Mouse (Mus musculus): ENCODE measurements around the gene Robo2. TPM values are rescaled to one million over a fixed set of nuclear protein-coding genes. Genes with fewer than 3 reads are reported as not detected.
A peak's percentile ranks its signal among the peaks of the same experiment; 100 is the strongest.

The Robo2 gene
- total RNA-seq, 1 experiment from 2014 or later: not detected

GRCm38 (mm10) chr16:74227285-74227684, 184.3 kb downstream of the Robo2 start:
- ATAC-seq (ENCODE audit: extremely low read depth, insufficient number of reproducible peaks, low FRiP score, poor library complexity, severe bottlenecking): no peak

GRCm38 (mm10) chr16:74225423-74226272, 186.0 kb downstream of the Robo2 start:
- no peak for ATAC-seq (ENCODE audit: extremely low read depth, insufficient number of reproducible peaks, low FRiP score, poor library complexity, severe bottlenecking)

- ATAC-seq (ENCODE audit: extremely low read depth, insufficient number of reproducible peaks, low FRiP score, poor library complexity, severe bottlenecking): no peak
These were observed 189.1 kb downstream of the Robo2 start for GRCm38 (mm10) chr16:74222501-74222900.

- ATAC-seq (ENCODE audit: extremely low read depth, insufficient number of reproducible peaks, low FRiP score, poor library complexity, severe bottlenecking): no peak
These were observed 194.7 kb downstream of the Robo2 start for GRCm38 (mm10) chr16:74216879-74217415.

GRCm38 (mm10) chr16:74215791-74216190, 195.8 kb downstream of the Robo2 start:
- ATAC-seq (ENCODE audit: extremely low read depth, insufficient number of reproducible peaks, low FRiP score, poor library complexity, severe bottlenecking): peak; percentile 44

GRCm38 (mm10) chr16:74200705-74201104, 210.9 kb downstream of the Robo2 start:
- no peak for ATAC-seq (ENCODE audit: extremely low read depth, insufficient number of reproducible peaks, low FRiP score, poor library complexity, severe bottlenecking)

GRCm38 (mm10) chr16:74200024-74200703, 211.5 kb downstream of the Robo2 start:
- no peak for ATAC-seq (ENCODE audit: extremely low read depth, insufficient number of reproducible peaks, low FRiP score, poor library complexity, severe bottlenecking)

- no peak for ATAC-seq (ENCODE audit: extremely low read depth, insufficient number of reproducible peaks, low FRiP score, poor library complexity, severe bottlenecking)
These were observed 218.6 kb downstream of the Robo2 start for GRCm38 (mm10) chr16:74192979-74193554.

GRCm38 (mm10) chr16:74191621-74192020, 220.0 kb downstream of the Robo2 start:
- no peak for ATAC-seq (ENCODE audit: extremely low read depth, insufficient number of reproducible peaks, low FRiP score, poor library complexity, severe bottlenecking)

- ATAC-seq (ENCODE audit: extremely low read depth, insufficient number of reproducible peaks, low FRiP score, poor library complexity, severe bottlenecking): no peak
These were observed 229.0 kb downstream of the Robo2 start for GRCm38 (mm10) chr16:74182509-74183113.

- ATAC-seq (ENCODE audit: extremely low read depth, insufficient number of reproducible peaks, low FRiP score, poor library complexity, severe bottlenecking): no peak
These were observed 239.0 kb downstream of the Robo2 start for GRCm38 (mm10) chr16:74172673-74173072.

GRCm38 (mm10) chr16:74169642-74170041, 242.0 kb downstream of the Robo2 start:
- no peak for ATAC-seq (ENCODE audit: extremely low read depth, insufficient number of reproducible peaks, low FRiP score, poor library complexity, severe bottlenecking)

- ATAC-seq (ENCODE audit: extremely low read depth, insufficient number of reproducible peaks, low FRiP score, poor library complexity, severe bottlenecking): no peak
These were observed 242.5 kb downstream of the Robo2 start for GRCm38 (mm10) chr16:74169121-74169520.

- ATAC-seq (ENCODE audit: extremely low read depth, insufficient number of reproducible peaks, low FRiP score, poor library complexity, severe bottlenecking): no peak
These were observed 243.8 kb downstream of the Robo2 start for GRCm38 (mm10) chr16:74167832-74168231.

GRCm38 (mm10) chr16:74162041-74162440, 249.6 kb downstream of the Robo2 start:
- no peak for ATAC-seq (ENCODE audit: extremely low read depth, insufficient number of reproducible peaks, low FRiP score, poor library complexity, severe bottlenecking)

GRCm38 (mm10) chr16:74159189-74159588, 252.4 kb downstream of the Robo2 start:
- no peak for ATAC-seq (ENCODE audit: extremely low read depth, insufficient number of reproducible peaks, low FRiP score, poor library complexity, severe bottlenecking)

GRCm38 (mm10) chr16:74136181-74136580, 275.4 kb downstream of the Robo2 start:
- ATAC-seq (ENCODE audit: extremely low read depth, insufficient number of reproducible peaks, low FRiP score, poor library complexity, severe bottlenecking): no peak

GRCm38 (mm10) chr16:74132833-74133232, 278.8 kb downstream of the Robo2 start:
- no peak for ATAC-seq (ENCODE audit: extremely low read depth, insufficient number of reproducible peaks, low FRiP score, poor library complexity, severe bottlenecking)

- ATAC-seq (ENCODE audit: extremely low read depth, insufficient number of reproducible peaks, low FRiP score, poor library complexity, severe bottlenecking): no peak
These were observed 280.3 kb downstream of the Robo2 start for GRCm38 (mm10) chr16:74131370-74131769.

All from neutrophil, adult 5-6 weeks (primary cell).